Comparison of ENCODE assay signal across 13 mouse cellular contexts in genomic region chr7:80375376-80376039, GRCm38 (mm10). TPM values are rescaled to one million over a fixed set of nuclear protein-coding genes. Genes with fewer than 3 reads are reported as not detected.
A peak's percentile ranks its signal among the peaks of the same experiment; 100 is the strongest.
DNase-seq lines count a peak whose midpoint lies in the region; ATAC-seq and TF ChIP-seq lines count a peak whose summit lies in the region.
"Had no signal": no experiment of that assay in that cellular context is flagged by ENCODE, and none has a peak within 500 bp of the region (broad histone marks: within the 10 kb centered on the region; RNA-seq: fewer than 3 reads in every experiment).

No protein-coding gene starts in this region.

- 55% methylated on average over 9 of the region's 9 CpGs for WGBS in lung, postnatal 0 days
- 49% methylated on average over 9 of the region's 9 CpGs for whole genome bisulfite sequencing in liver, embryonic 11.5 days
- 84% methylated on average over 9 of the region's 9 CpGs for WGBS in hindbrain, embryonic 11.5 days

- no peak for TF ChIP-seq POLR2A in CH12.LX (IDR thresholded peaks at IDR 0.05; ENCODE audit: low read depth, low read length)

- no peak overlapping the region for H3K4me3 ChIP-seq in lung, postnatal 0 days (ENCODE audit: low read depth, low read length)
- H3K4me3 ChIP-seq in CH12.LX (replicated peaks in 1 of 3; ENCODE audit: low read depth in 2 of 3, low read length in 2 of 3, poor library complexity in 1 of 3): peak overlapping the region in 1 of 3 experiments; percentile 13
- no peak overlapping the region for H3K4me3 ChIP-seq in liver, embryonic 11.5 days (ENCODE audit: low read depth, low read length)
- no peak overlapping the region for H3K4me3 ChIP-seq in hindbrain, embryonic 11.5 days (ENCODE audit: low read depth, low read length)
- H3K4me3 ChIP-seq: hindbrain, embryonic 15.5 days; liver, embryonic 13.5 days; neural tube, embryonic 13.5 days had no signal

- in situ Hi-C loops in CH12.LX (cut with MboI; ENCODE audit: low pct_ligation_motif_present, low pct_unique_long_range_greater_than_20kb, low sequenced_read_pairs): loop anchor here (5.0 to 25.0 kb wide), 3 partner anchors 33 to 462 kb away; partner anchors contain the start of genes Hddc3, Iqgap1 and Unc45a

- peak; percentile 54 for DNase-seq in lung, postnatal 0 days (ENCODE audit: low spot score)
- no peak for DNase-seq in lung, postnatal 10 days
- DNase-seq in 3134 (ENCODE audit: extremely low read depth, insufficient read length, low spot score): peak; percentile 81
- peak; percentile 49 for DNase-seq in CH12.LX (ENCODE audit: extremely low read depth)
- DNase-seq in fibroblast of lung, adult 2 months (ENCODE audit: low read depth): peak; percentile 60
- no peak for DNase-seq in cerebellum, postnatal 14 days
- DNase-seq in liver, embryonic 11.5 days (ENCODE audit: low spot score): no peak
- DNase-seq in hindbrain, embryonic 11.5 days (ENCODE audit: low spot score): no peak
- DNase-seq: kidney, postnatal 10 days; liver, embryonic 13.5 days had no signal

- TF ChIP-seq EP300 in lung, postnatal 0 days (IDR thresholded peaks at IDR 0.05): peak; percentile 45
- peak; percentile 74 for TF ChIP-seq EP300 in CH12.LX (IDR thresholded peaks at IDR 0.05; ENCODE audit: low read length)

- no peak overlapping the region for H3K27ac ChIP-seq in lung, postnatal 0 days (ENCODE audit: low read length)
- H3K27ac ChIP-seq in CH12.LX (ENCODE audit: insufficient read depth, low read depth): peak overlapping the region; percentile 58
- no peak overlapping the region for H3K27ac ChIP-seq in liver, embryonic 11.5 days (ENCODE audit: low read depth, low read length)
- no peak overlapping the region for H3K27ac ChIP-seq in hindbrain, embryonic 11.5 days (ENCODE audit: low read depth, low read length)
- H3K27ac ChIP-seq: hindbrain, embryonic 15.5 days; liver, embryonic 13.5 days; neural tube, embryonic 13.5 days had no signal

- H3K36me3 ChIP-seq in lung, postnatal 0 days (ENCODE audit: insufficient read depth, low read length): peaks cover 10% of the 10 kb centered on the region; the same call in 1 of the 2 replicates
- H3K36me3 ChIP-seq in CH12.LX (replicated peaks in 1 of 2; ENCODE audit: control insufficient read depth in 1 of 2, insufficient read depth in 1 of 2, low read length in 1 of 2): peaks cover 18 to 38% of the 10 kb centered on the region in 2 experiments
- 0 out of 2 replicates have a peak, but pooled peaks cover 2% of the 10 kb centered on the region for H3K36me3 ChIP-seq in liver, embryonic 11.5 days (ENCODE audit: control insufficient read depth, insufficient read depth, low read length)
- H3K36me3 ChIP-seq in hindbrain, embryonic 11.5 days (ENCODE audit: control insufficient read depth, insufficient read depth, low read length): no peaks in the 10 kb centered on the region
- H3K36me3 ChIP-seq: hindbrain, embryonic 15.5 days; neural tube, embryonic 13.5 days had no signal

- no peaks in the 10 kb centered on the region; the same call in 1 of the 2 replicates for H3K79me2 ChIP-seq in CH12.LX (replicated peaks; ENCODE audit: control insufficient read depth, extremely low read depth, insufficient read depth, poor library complexity, severe bottlenecking)

- no peak for ATAC-seq in lung, postnatal 0 days
- no peak for ATAC-seq in liver, embryonic 11.5 days (replicated peaks; ENCODE audit: low FRiP score)
- no peak for ATAC-seq in hindbrain, embryonic 11.5 days (ENCODE audit: low FRiP score)

- H3K9ac ChIP-seq in lung, postnatal 0 days (replicated peaks; ENCODE audit: low read depth): no peak overlapping the region
- H3K9ac ChIP-seq in CH12.LX (ENCODE audit: insufficient read depth, low read depth): no peak overlapping the region
- H3K9ac ChIP-seq in liver, embryonic 11.5 days (ENCODE audit: low read depth, low read length): no peak overlapping the region
- H3K9ac ChIP-seq in hindbrain, embryonic 11.5 days (ENCODE audit: low read depth, low read length): no peak overlapping the region
- H3K9ac ChIP-seq: hindbrain, embryonic 15.5 days; liver, embryonic 13.5 days; neural tube, embryonic 13.5 days had no signal

- dilution Hi-C loops in CH12.LX (cut with MboI; ENCODE audit: extremely low pct_ligation_motif_present, extremely low pct_unique_long_range_greater_than_20kb, low sequenced_read_pairs): loop anchor here (25.0 kb wide), 1 partner anchor 187 kb away; no protein-coding TSS in a partner anchor

- no peak overlapping the region for H3K4me2 ChIP-seq in lung, postnatal 0 days (replicated peaks; ENCODE audit: low read depth, low read length)
- H3K4me2 ChIP-seq in CH12.LX (ENCODE audit: insufficient read depth, low read depth, poor library complexity, severe bottlenecking): peak overlapping the region; percentile 18; the same call in 1 of the 2 replicates
- no peak overlapping the region for H3K4me2 ChIP-seq in liver, embryonic 11.5 days
- H3K4me2 ChIP-seq in hindbrain, embryonic 11.5 days (replicated peaks; ENCODE audit: low read depth, low read length): no peak overlapping the region
- H3K4me2 ChIP-seq: hindbrain, embryonic 15.5 days; liver, embryonic 13.5 days; midbrain, embryonic 11.5 days; neural tube, embryonic 13.5 days had no signal

- TF ChIP-seq CTCF in lung, postnatal 0 days (IDR thresholded peaks at IDR 0.05): no peak
- TF ChIP-seq CTCF in CH12.LX (conservative IDR thresholded peaks at IDR 0.05 in 1 of 2, IDR thresholded peaks at IDR 0.05 in 1 of 2; ENCODE audit: low read depth in 2 of 2, low read length in 2 of 2): no peak

- no peaks in the 10 kb centered on the region for H3K27me3 ChIP-seq in lung, postnatal 0 days (replicated peaks; ENCODE audit: insufficient read depth, low read length)
- H3K27me3 ChIP-seq in CH12.LX (replicated peaks): no peaks in the 10 kb centered on the region
- no peaks in the 10 kb centered on the region for H3K27me3 ChIP-seq in liver, embryonic 11.5 days (replicated peaks; ENCODE audit: control insufficient read depth, insufficient read depth, low read length)
- no peaks in the 10 kb centered on the region for H3K27me3 ChIP-seq in hindbrain, embryonic 11.5 days (ENCODE audit: control insufficient read depth, insufficient read depth, low read length)
- H3K27me3 ChIP-seq: hindbrain, embryonic 15.5 days; neural tube, embryonic 13.5 days had no signal

- no peak for TF ChIP-seq RAD21 in CH12.LX (IDR thresholded peaks at IDR 0.05; ENCODE audit: low read depth, low read length)

- H3K9me3 ChIP-seq in lung, postnatal 0 days (ENCODE audit: low read length): no peaks in the 10 kb centered on the region
- no peaks in the 10 kb centered on the region for H3K9me3 ChIP-seq in CH12.LX (replicated peaks; ENCODE audit: low read length)
- no peaks in the 10 kb centered on the region for H3K9me3 ChIP-seq in liver, embryonic 11.5 days (ENCODE audit: control insufficient read depth, low read length)
- no peaks in the 10 kb centered on the region for H3K9me3 ChIP-seq in hindbrain, embryonic 11.5 days (ENCODE audit: control insufficient read depth, low read length)
- H3K9me3 ChIP-seq: hindbrain, embryonic 15.5 days; liver, embryonic 13.5 days; neural tube, embryonic 13.5 days had no signal

- 0 out of 2 replicates have a peak, but pooled peaks cover 4% of the 10 kb centered on the region for H3K4me1 ChIP-seq in lung, postnatal 0 days (ENCODE audit: insufficient read depth, low read depth, low read length)
- H3K4me1 ChIP-seq in CH12.LX (ENCODE audit: control insufficient read depth in 1 of 2, insufficient read depth in 2 of 2): peaks cover 21 to 61% of the 10 kb centered on the region in 2 experiments
- H3K4me1 ChIP-seq in liver, embryonic 11.5 days (replicated peaks; ENCODE audit: control insufficient read depth, insufficient read depth, low read length): peaks cover 9% of the 10 kb centered on the region
- H3K4me1 ChIP-seq in hindbrain, embryonic 11.5 days (replicated peaks; ENCODE audit: control insufficient read depth, insufficient read depth, low read length): no peaks in the 10 kb centered on the region

RNA-seq across cellular contexts. Expression of gene Man2a2, which starts 4.3 kb away (rescaled TPM):
- polyA plus RNA-seq in lung, postnatal 0 days (2015; fragmentation: Nextera tagmentation; extraction: Ambion mirVana): 8.5 and 9.6 TPM in 2 replicates
- total RNA-seq in CH12.LX (2012; rRNA removed) (46.3 and 48.3 TPM in 2 replicates), CH12.LX (2014; rRNA removed) (12.5 and 14.3 TPM in 2 replicates)
- 33.6 and 44.3 TPM in 2 replicates for polyA plus RNA-seq in CH12.LX (2012; ENCODE audit: insufficient read length, low read depth)
- 9.4 and 12.4 TPM in 2 replicates for polyA plus RNA-seq in liver, embryonic 11.5 days (2014; fragmentation: Nextera tagmentation; extraction: Ambion mirVana)
- polyA plus RNA-seq in hindbrain, embryonic 11.5 days (2014; fragmentation: Nextera tagmentation; extraction: Ambion mirVana): 7.7 and 9.8 TPM in 2 replicates

RNA-seq across cellular contexts. Expression of gene Fes, which starts 12.2 kb away (rescaled TPM):
- 23.5 and 26.4 TPM in 2 replicates for polyA plus RNA-seq in lung, postnatal 0 days (2015; fragmentation: Nextera tagmentation; extraction: Ambion mirVana)
- total RNA-seq in CH12.LX (2012; rRNA removed): 7.1 and 9.8 TPM in 2 replicates
- total RNA-seq in CH12.LX (2014; rRNA removed): 4.3 and 6.5 TPM in 2 replicates
- polyA plus RNA-seq in CH12.LX (2012; ENCODE audit: insufficient read length, low read depth): 11.7 and 16.2 TPM in 2 replicates
- 15.2 and 16.4 TPM in 2 replicates for polyA plus RNA-seq in liver, embryonic 11.5 days (2014; fragmentation: Nextera tagmentation; extraction: Ambion mirVana)
- 5.8 and 9.5 TPM in 2 replicates for polyA plus RNA-seq in hindbrain, embryonic 11.5 days (2014; fragmentation: Nextera tagmentation; extraction: Ambion mirVana)

RNA-seq across cellular contexts. Expression of gene Furin, which starts 29.7 kb away (rescaled TPM):
- 24.4 and 27.3 TPM in 2 replicates for polyA plus RNA-seq in lung, postnatal 0 days (2015; fragmentation: Nextera tagmentation; extraction: Ambion mirVana)
- total RNA-seq in CH12.LX (2012; rRNA removed): 11.1 and 13.5 TPM in 2 replicates
- 1.1 and 1.5 TPM in 2 replicates for total RNA-seq in CH12.LX (2014; rRNA removed)
- 17.0 and 20.9 TPM in 2 replicates for polyA plus RNA-seq in CH12.LX (2012; ENCODE audit: insufficient read length, low read depth)
- polyA plus RNA-seq in liver, embryonic 11.5 days (2014; fragmentation: Nextera tagmentation; extraction: Ambion mirVana): 8.3 and 10.4 TPM in 2 replicates
- 3.4 and 4.1 TPM in 2 replicates for polyA plus RNA-seq in hindbrain, embryonic 11.5 days (2014; fragmentation: Nextera tagmentation; extraction: Ambion mirVana)

RNA-seq across cellular contexts. Expression of gene Hddc3, which starts 32.6 kb away (rescaled TPM):
- 8.5 and 9.2 TPM in 2 replicates for polyA plus RNA-seq in lung, postnatal 0 days (2015; fragmentation: Nextera tagmentation; extraction: Ambion mirVana)
- total RNA-seq in CH12.LX (2012; rRNA removed) (9.6 and 12.6 TPM in 2 replicates), CH12.LX (2014; rRNA removed) (3.1 and 5.5 TPM in 2 replicates)
- polyA plus RNA-seq in CH12.LX (2012; ENCODE audit: insufficient read length, low read depth): 2.6 and 4.6 TPM in 2 replicates
- 9.7 and 10.5 TPM in 2 replicates for polyA plus RNA-seq in liver, embryonic 11.5 days (2014; fragmentation: Nextera tagmentation; extraction: Ambion mirVana)
- polyA plus RNA-seq in hindbrain, embryonic 11.5 days (2014; fragmentation: Nextera tagmentation; extraction: Ambion mirVana): 18.4 and 25.3 TPM in 2 replicates

RNA-seq across cellular contexts. Expression of gene Unc45a, which starts 34.7 kb away (rescaled TPM):
- polyA plus RNA-seq in lung, postnatal 0 days (2015; fragmentation: Nextera tagmentation; extraction: Ambion mirVana): 30.3 and 32.9 TPM in 2 replicates
- total RNA-seq in CH12.LX (2012; rRNA removed) (21.8 and 22.6 TPM in 2 replicates), CH12.LX (2014; rRNA removed) (7.9 and 13.8 TPM in 2 replicates)
- polyA plus RNA-seq in CH12.LX (2012; ENCODE audit: insufficient read length, low read depth): 16.8 and 22.2 TPM in 2 replicates
- 23.7 and 24.0 TPM in 2 replicates for polyA plus RNA-seq in liver, embryonic 11.5 days (2014; fragmentation: Nextera tagmentation; extraction: Ambion mirVana)
- 23.4 and 30.4 TPM in 2 replicates for polyA plus RNA-seq in hindbrain, embryonic 11.5 days (2014; fragmentation: Nextera tagmentation; extraction: Ambion mirVana)

Comparison
In these comparisons a context has a peak if more than half of its experiments do, and no peak if none do; other contexts are left out.
1. DNase-seq: peak in lung, postnatal 0 days (single experiment), 3134 (single experiment), CH12.LX (single experiment) and fibroblast of lung, adult 2 months (single experiment); none in lung, postnatal 10 days (single experiment), cerebellum, postnatal 14 days (0 of 2), liver, embryonic 11.5 days (single experiment) and hindbrain, embryonic 11.5 days (single experiment).